Mouse (Mus musculus): ENCODE data around the gene Shroom3. TPM values are rescaled to one million over a fixed set of nuclear protein-coding genes. Genes with fewer than 3 reads are reported as not detected.

Shroom3 gene
- total and polyA plus RNA-seq, 3 experiments: not detected

DNA sequence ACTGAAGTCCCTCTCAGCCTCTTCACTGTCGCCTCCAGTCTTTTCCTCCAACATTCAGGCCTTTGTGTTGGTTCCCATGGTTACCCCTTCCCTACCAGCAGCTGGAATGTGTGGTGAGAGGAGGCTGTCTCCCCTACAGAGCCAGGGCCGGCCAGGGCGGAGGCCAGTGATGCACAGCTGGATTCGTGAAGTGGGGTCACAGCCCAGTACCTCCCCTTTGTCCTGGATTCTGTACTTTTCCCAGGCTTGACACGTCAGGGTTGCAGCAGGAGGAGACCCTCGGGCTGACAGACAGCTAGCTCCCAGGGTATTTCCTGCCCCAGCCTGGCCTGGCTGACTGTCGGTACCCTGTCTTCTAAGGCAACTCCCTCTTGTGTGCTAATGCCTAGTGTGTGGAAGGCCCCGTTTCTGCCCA lies 222.4 kb downstream of the Shroom3 start:
- H3K27ac ChIP-seq (ENCODE audit: control insufficient read depth, low read depth, low read length): no peak overlapping the region
- TF ChIP-seq CHD1 (IDR thresholded peaks at IDR 0.05; ENCODE audit: low read depth, low read length) (no peak), MAX (IDR thresholded peaks at IDR 0.05; ENCODE audit: low read length) (no peak), SMC3 (IDR thresholded peaks at IDR 0.05; ENCODE audit: low read depth, low read length) (no peak), MAZ (IDR thresholded peaks at IDR 0.05; ENCODE audit: low read depth, low read length) (no peak), USF1 (IDR thresholded peaks at IDR 0.05; ENCODE audit: low read depth, low read length) (no peak), MYB (IDR thresholded peaks at IDR 0.05; ENCODE audit: low read depth, low read length) (no peak), E2F4 (IDR thresholded peaks at IDR 0.05; ENCODE audit: borderline replicate concordance, low read depth, low read length) (no peak), NRF1 (IDR thresholded peaks at IDR 0.05; ENCODE audit: insufficient read depth, low read depth, low read length, poor library complexity, severe bottlenecking) (no peak)
- no peak overlapping the region for H3K4me3 ChIP-seq (ENCODE audit: control insufficient read depth in 1 of 2, insufficient read depth in 1 of 2, low read depth in 2 of 2, low read length in 2 of 2)
- H3K9ac ChIP-seq (ENCODE audit: control insufficient read depth, low read depth, low read length, poor library complexity, severe bottlenecking): no peak overlapping the region
- no peaks in the 10 kb centered on the region for H3K9me3 ChIP-seq (replicated peaks; ENCODE audit: insufficient read depth, low read length)
- no peak for DNase-seq (ENCODE audit: low read depth, low spot score)
- no peaks in the 10 kb centered on the region for H3K27me3 ChIP-seq (ENCODE audit: control insufficient read depth in 1 of 2, insufficient read depth in 2 of 2, low read length in 2 of 2)
- no peaks in the 10 kb centered on the region for H3K4me1 ChIP-seq (ENCODE audit: control insufficient read depth in 1 of 2, insufficient read depth in 2 of 2, low read length in 2 of 2)
- H3K36me3 ChIP-seq (ENCODE audit: control insufficient read depth in 1 of 2, insufficient read depth in 2 of 2, low read length in 2 of 2): no peaks in the 10 kb centered on the region
- no peaks in the 10 kb centered on the region for H3K79me2 ChIP-seq (ENCODE audit: control insufficient read depth, insufficient read depth, low read length, poor library complexity)

DNA sequence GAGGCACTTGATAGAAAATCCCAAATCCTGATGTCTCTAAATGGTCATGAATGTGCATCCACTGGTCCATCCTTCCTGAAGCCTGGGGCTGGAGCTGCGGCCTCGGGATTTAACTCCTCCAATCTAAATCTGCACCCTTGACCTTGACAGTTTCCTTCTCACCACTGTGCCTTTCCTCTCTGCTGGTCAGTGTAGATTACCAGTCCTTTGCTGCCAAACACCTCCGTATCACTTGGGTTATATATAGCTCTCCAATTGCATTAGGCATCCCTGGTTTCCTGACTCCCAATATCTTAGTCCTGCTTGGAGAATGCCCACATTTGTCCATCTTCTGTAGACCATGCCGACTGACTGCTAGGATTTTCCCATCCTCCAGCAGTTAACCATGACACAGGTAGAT lies 225.0 kb downstream of the Shroom3 start:
- Histone ChIP-seq H3K79me2 (ENCODE audit: control insufficient read depth, insufficient read depth, low read length, poor library complexity) (no peaks in the 10 kb centered on the region), H3K27me3 (ENCODE audit: control insufficient read depth in 1 of 2, insufficient read depth in 2 of 2, low read length in 2 of 2) (no peaks in the 10 kb centered on the region), H3K4me1 (ENCODE audit: control insufficient read depth in 1 of 2, insufficient read depth in 2 of 2, low read length in 2 of 2) (no peaks in the 10 kb centered on the region), H3K27ac (ENCODE audit: control insufficient read depth, low read depth, low read length) (no peak overlapping the region), H3K36me3 (ENCODE audit: control insufficient read depth in 1 of 2, insufficient read depth in 2 of 2, low read length in 2 of 2) (no peaks in the 10 kb centered on the region), H3K4me3 (ENCODE audit: control insufficient read depth in 1 of 2, insufficient read depth in 1 of 2, low read depth in 2 of 2, low read length in 2 of 2) (no peak overlapping the region), H3K9me3 (replicated peaks; ENCODE audit: insufficient read depth, low read length) (no peaks in the 10 kb centered on the region), H3K9ac (ENCODE audit: control insufficient read depth, low read depth, low read length, poor library complexity, severe bottlenecking) (no peak overlapping the region)
- TF ChIP-seq MAX (IDR thresholded peaks at IDR 0.05; ENCODE audit: low read length) (no peak), CHD2 (IDR thresholded peaks at IDR 0.05; ENCODE audit: low read length) (no peak), MXI1 (IDR thresholded peaks at IDR 0.05; ENCODE audit: low read depth, low read length) (no peak), KAT2A (conservative IDR thresholded peaks at IDR 0.05; ENCODE audit: low read depth, low read length) (no peak), SIN3A (IDR thresholded peaks at IDR 0.05; ENCODE audit: low read length) (no peak), MYB (IDR thresholded peaks at IDR 0.05; ENCODE audit: low read depth, low read length) (no peak)
- DNase-seq (ENCODE audit: low read depth, low spot score): no peak

DNA sequence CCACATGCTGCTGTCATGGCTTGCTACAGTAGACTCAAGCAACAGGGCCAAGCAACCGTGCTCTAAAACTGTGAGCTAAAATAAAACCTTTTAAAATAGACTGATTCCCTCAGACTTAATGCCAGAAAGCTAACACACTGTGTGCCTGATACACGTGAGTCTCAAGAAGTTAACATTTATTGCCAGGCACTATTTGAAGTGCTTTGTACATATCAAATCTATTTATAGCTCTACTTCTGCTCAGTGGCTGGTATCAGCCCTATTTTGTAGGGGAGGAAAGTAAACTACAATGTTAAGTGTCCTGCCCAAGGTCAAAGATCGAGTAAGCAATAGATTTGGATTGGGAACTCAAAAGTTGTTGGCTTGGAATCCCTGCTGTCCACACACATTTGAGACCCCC lies 227.6 kb downstream of the Shroom3 start:
- H3K4me1 ChIP-seq (ENCODE audit: control insufficient read depth in 1 of 2, insufficient read depth in 2 of 2, low read length in 2 of 2): no peaks in the 10 kb centered on the region
- H3K27me3 ChIP-seq (ENCODE audit: control insufficient read depth in 1 of 2, insufficient read depth in 2 of 2, low read length in 2 of 2): no peaks in the 10 kb centered on the region
- no peak for DNase-seq (ENCODE audit: low read depth, low spot score)
- no peak overlapping the region for H3K4me3 ChIP-seq (ENCODE audit: control insufficient read depth in 1 of 2, insufficient read depth in 1 of 2, low read depth in 2 of 2, low read length in 2 of 2)
- TF ChIP-seq ELF1 (IDR thresholded peaks at IDR 0.05; ENCODE audit: low read depth, low read length) (no peak), TCF12 (IDR thresholded peaks at IDR 0.05; ENCODE audit: low read depth, low read length) (no peak), CHD1 (IDR thresholded peaks at IDR 0.05; ENCODE audit: low read depth, low read length) (no peak), CTCF (IDR thresholded peaks at IDR 0.05 in 2 of 3, conservative IDR thresholded peaks at IDR 0.05 in 1 of 3; ENCODE audit: control insufficient read depth in 1 of 3, insufficient read depth in 1 of 3, low read depth in 2 of 3, low read length in 3 of 3, poor library complexity in 1 of 3, severe bottlenecking in 1 of 3) (no peak), MAX (IDR thresholded peaks at IDR 0.05; ENCODE audit: low read length) (no peak), E2F4 (IDR thresholded peaks at IDR 0.05; ENCODE audit: borderline replicate concordance, low read depth, low read length) (no peak), ZKSCAN1 (IDR thresholded peaks at IDR 0.05; ENCODE audit: low read depth, low read length) (no peak), TAL1 (IDR thresholded peaks at IDR 0.05; ENCODE audit: low read length) (no peak)
- H3K9me3 ChIP-seq (replicated peaks; ENCODE audit: insufficient read depth, low read length): no peaks in the 10 kb centered on the region
- H3K9ac ChIP-seq (ENCODE audit: control insufficient read depth, low read depth, low read length, poor library complexity, severe bottlenecking): no peak overlapping the region
- H3K79me2 ChIP-seq (ENCODE audit: control insufficient read depth, insufficient read depth, low read length, poor library complexity): no peaks in the 10 kb centered on the region
- no peak overlapping the region for H3K27ac ChIP-seq (ENCODE audit: control insufficient read depth, low read depth, low read length)
- H3K36me3 ChIP-seq (ENCODE audit: control insufficient read depth in 1 of 2, insufficient read depth in 2 of 2, low read length in 2 of 2): no peaks in the 10 kb centered on the region
